Comparison of ENCODE assay signal across 14 mouse cellular contexts in genomic region chr3:126977399-126977798, GRCm38 (mm10).
A peak's percentile ranks its signal among the peaks of the same experiment; 100 is the strongest.
DNase-seq lines count a peak whose midpoint lies in the region; ATAC-seq lines count a peak whose summit lies in the region.
"Had no signal": no experiment of that assay in that cellular context is flagged by ENCODE, and none has a peak within 500 bp of the region (broad histone marks: within the 10 kb centered on the region; RNA-seq: fewer than 3 reads in every experiment).

No protein-coding gene starts in this region.

- 62% methylated on average over 6 of the region's 6 CpGs for WGBS in kidney, embryonic 15.5 days
- 56% methylated on average over 6 of the region's 6 CpGs for WGBS in kidney, embryonic 16.5 days
- WGBS in hindbrain, embryonic 13.5 days, result 27% methylated on average over 6 of the region's 6 CpGs

- peak; percentile 28 for DNase-seq in retina, postnatal 1 day
- no peak for DNase-seq in retina, embryonic 14.5 days (ENCODE audit: low spot score)
- DNase-seq in urinary bladder, postnatal 36 days (ENCODE audit: low spot score in 2 of 2), result no peak
- DNase-seq: adrenal gland, adult 2 months; heart, postnatal 10 days; lung, embryonic 14.5 days had no signal

- no peaks in the 10 kb centered on the region for H3K9me3 ChIP-seq in kidney, embryonic 15.5 days (replicated peaks)
- H3K9me3 ChIP-seq in kidney, embryonic 16.5 days (ENCODE audit: low read length), result no peaks in the 10 kb centered on the region
- H3K9me3 ChIP-seq in hindbrain, embryonic 13.5 days, result no peaks in the 10 kb centered on the region

- H3K9ac ChIP-seq in kidney, embryonic 15.5 days, result no peak overlapping the region
- no peak overlapping the region for H3K9ac ChIP-seq in kidney, embryonic 16.5 days (replicated peaks; ENCODE audit: low read length)
- H3K9ac ChIP-seq in hindbrain, embryonic 13.5 days, result no peak overlapping the region
- H3K9ac ChIP-seq: lung, embryonic 14.5 days had no signal

- no peaks in the 10 kb centered on the region for H3K4me1 ChIP-seq in kidney, embryonic 15.5 days
- H3K4me1 ChIP-seq in kidney, embryonic 16.5 days (ENCODE audit: insufficient read depth, low read length), result no peaks in the 10 kb centered on the region
- H3K4me1 ChIP-seq in hindbrain, embryonic 13.5 days (replicated peaks), result peaks cover 8% of the 10 kb centered on the region; the same call in 1 of the 2 replicates

- no peak overlapping the region for H3K4me3 ChIP-seq in kidney, embryonic 15.5 days (replicated peaks)
- H3K4me3 ChIP-seq in kidney, embryonic 16.5 days (ENCODE audit: low read length), result no peak overlapping the region
- H3K4me3 ChIP-seq in hindbrain, embryonic 13.5 days, result no peak overlapping the region

- no peak overlapping the region for H3K4me2 ChIP-seq in kidney, embryonic 15.5 days
- no peak overlapping the region for H3K4me2 ChIP-seq in kidney, embryonic 16.5 days (replicated peaks; ENCODE audit: low read depth, low read length)
- H3K4me2 ChIP-seq in hindbrain, embryonic 13.5 days, result no peak overlapping the region
- H3K4me2 ChIP-seq: liver, embryonic 11.5 days; lung, embryonic 14.5 days had no signal

- 0 out of 2 replicates have a peak, but pooled peaks have one; percentile 13 for ATAC-seq in kidney, embryonic 15.5 days (replicated peaks; ENCODE audit: low FRiP score)
- ATAC-seq in kidney, embryonic 16.5 days (ENCODE audit: low FRiP score, low TSS enrichment), result no peak
- ATAC-seq in hindbrain, embryonic 13.5 days (ENCODE audit: low FRiP score), result peak; percentile 53; the same call in 1 of the 2 replicates
- no peak for ATAC-seq in erythroid progenitor cell, adult 5-6 weeks (replicated peaks; ENCODE audit: low FRiP score, poor library complexity, severe bottlenecking)
- ATAC-seq: forebrain, embryonic 16.5 days had no signal

- H3K36me3 ChIP-seq in kidney, embryonic 15.5 days, result no peaks in the 10 kb centered on the region
- H3K36me3 ChIP-seq in kidney, embryonic 16.5 days (ENCODE audit: insufficient read depth, low read length), result no peaks in the 10 kb centered on the region
- peaks cover 45% of the 10 kb centered on the region for H3K36me3 ChIP-seq in hindbrain, embryonic 13.5 days

- no peak overlapping the region for H3K27ac ChIP-seq in kidney, embryonic 15.5 days
- no peak overlapping the region for H3K27ac ChIP-seq in kidney, embryonic 16.5 days (ENCODE audit: low read length)
- H3K27ac ChIP-seq in hindbrain, embryonic 13.5 days, result no peak overlapping the region
- H3K27ac ChIP-seq: kidney, postnatal 0 days; macrophage had no signal

- H3K27me3 ChIP-seq in kidney, embryonic 15.5 days, result no peaks in the 10 kb centered on the region
- H3K27me3 ChIP-seq in kidney, embryonic 16.5 days (ENCODE audit: insufficient read depth, low read length), result no peaks in the 10 kb centered on the region
- no peaks in the 10 kb centered on the region for H3K27me3 ChIP-seq in hindbrain, embryonic 13.5 days

Comparison
In these comparisons a context has a peak if more than half of its experiments do, and no peak if none do; other contexts are left out.
1. ATAC-seq: peak in kidney, embryonic 15.5 days (single experiment) and hindbrain, embryonic 13.5 days (single experiment); none in kidney, embryonic 16.5 days (single experiment) and erythroid progenitor cell, adult 5-6 weeks (single experiment).